ENCODE assay signal across 28 mouse cellular contexts in the genomic region with DNA sequence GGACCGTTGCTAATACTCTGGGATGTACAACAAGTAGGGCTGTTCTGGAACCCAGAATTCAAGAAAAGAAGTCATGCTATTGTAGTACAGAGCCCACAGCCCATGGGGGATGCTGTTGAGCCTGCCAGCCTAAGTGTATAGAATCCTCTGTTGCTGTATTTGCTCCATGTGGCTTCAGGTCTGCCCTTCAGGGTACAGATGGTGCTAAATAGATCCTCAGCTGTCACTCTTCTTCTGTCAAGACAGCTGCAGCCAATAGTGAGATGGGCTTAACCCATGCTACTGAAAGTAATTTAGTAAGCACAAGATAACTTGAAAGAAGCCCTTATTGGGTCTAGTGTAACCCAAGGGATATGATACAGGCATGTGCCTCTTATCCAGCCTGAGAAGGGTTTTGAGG.
"Had no signal": no experiment of that assay in that cellular context is flagged by ENCODE, and none has a peak within 500 bp of the region (broad histone marks: within the 10 kb centered on the region; RNA-seq: fewer than 3 reads in every experiment).

No protein-coding gene starts in this region.

- H3K4me3 ChIP-seq: heart, adult 2 months; heart, embryonic 13.5 days; heart, embryonic 15.5 days; hindbrain, embryonic 13.5 days; hindbrain, embryonic 15.5 days; kidney, embryonic 15.5 days; layer of hippocampus, adult 2 months; limb, embryonic 12.5 days; liver, embryonic 13.5 days; liver, embryonic 15.5 days had no signal

- H3K27me3 ChIP-seq: heart, embryonic 13.5 days; heart, embryonic 15.5 days; hindbrain, embryonic 13.5 days; hindbrain, embryonic 15.5 days; kidney, embryonic 15.5 days; limb, embryonic 12.5 days; liver, embryonic 13.5 days; liver, embryonic 15.5 days had no signal

- H3K4me2 ChIP-seq: heart, embryonic 11.5 days; heart, embryonic 13.5 days; heart, embryonic 15.5 days; hindbrain, embryonic 13.5 days; hindbrain, embryonic 15.5 days; kidney, embryonic 15.5 days; limb, embryonic 12.5 days; liver, embryonic 11.5 days; liver, embryonic 13.5 days; liver, embryonic 15.5 days had no signal

- H3K9ac ChIP-seq: heart, embryonic 13.5 days; heart, embryonic 15.5 days; hindbrain, embryonic 13.5 days; hindbrain, embryonic 15.5 days; kidney, embryonic 15.5 days; limb, embryonic 12.5 days; liver, embryonic 13.5 days; liver, embryonic 15.5 days had no signal

- H3K4me1 ChIP-seq: heart, embryonic 13.5 days; heart, embryonic 15.5 days; hindbrain, embryonic 13.5 days; kidney, embryonic 15.5 days; limb, embryonic 12.5 days; liver, embryonic 13.5 days; liver, embryonic 15.5 days had no signal

- H3K27ac ChIP-seq: heart, adult 2 months; heart, embryonic 13.5 days; heart, embryonic 15.5 days; hindbrain, embryonic 13.5 days; hindbrain, embryonic 15.5 days; hindbrain, postnatal 0 days; kidney, embryonic 15.5 days; kidney, postnatal 0 days; layer of hippocampus, adult 2 months; limb, embryonic 12.5 days; liver, embryonic 13.5 days; liver, embryonic 15.5 days had no signal

- H3K9me3 ChIP-seq: heart, embryonic 13.5 days; heart, embryonic 15.5 days; hindbrain, embryonic 13.5 days; hindbrain, embryonic 15.5 days; kidney, embryonic 15.5 days; limb, embryonic 12.5 days; liver, embryonic 13.5 days; liver, embryonic 15.5 days had no signal

- ATAC-seq: hindbrain, postnatal 0 days; intestine, embryonic 16.5 days had no signal

- H3K36me3 ChIP-seq: heart, embryonic 13.5 days; heart, embryonic 15.5 days; hindbrain, embryonic 13.5 days; hindbrain, embryonic 15.5 days; kidney, embryonic 15.5 days; limb, embryonic 12.5 days; liver, embryonic 13.5 days; liver, embryonic 15.5 days had no signal

- DNase-seq: gastrocnemius, postnatal 14 days; gastrocnemius, postnatal 36 days; heart, adult 11 months; heart, adult 2 months; heart, postnatal 14 days; heart, postnatal 36 days; kidney, adult 11 months; kidney, adult 2 months; kidney, adult 9 months; kidney, postnatal 25 days; kidney, postnatal 4 days; layer of hippocampus, postnatal 36 days; left cerebral cortex, postnatal 4 days; liver; liver, embryonic 13.5 days had no signal
